Mouse (Mus musculus) adrenal gland, postnatal 25 days (tissue): ENCODE measurements around the gene Rhbdl1. TPM values are rescaled to one million over a fixed set of nuclear protein-coding genes. Genes with fewer than 3 reads are reported as not detected.

Source experiments
- DNase-seq: peaks from one replicate; pipeline ENCODE4 v3.0.0; 2021; ENCODE audit warnings: mixed read lengths
- total RNA-seq: library from RNA; stranded (reverse); gene quantifications from 2 replicates; pipeline ENCODE4 v1.2.3, GENCODE M21; 2021

The Rhbdl1 gene
- total RNA-seq, 1 experiment from 2014 or later: 20.2 TPM

DNA sequence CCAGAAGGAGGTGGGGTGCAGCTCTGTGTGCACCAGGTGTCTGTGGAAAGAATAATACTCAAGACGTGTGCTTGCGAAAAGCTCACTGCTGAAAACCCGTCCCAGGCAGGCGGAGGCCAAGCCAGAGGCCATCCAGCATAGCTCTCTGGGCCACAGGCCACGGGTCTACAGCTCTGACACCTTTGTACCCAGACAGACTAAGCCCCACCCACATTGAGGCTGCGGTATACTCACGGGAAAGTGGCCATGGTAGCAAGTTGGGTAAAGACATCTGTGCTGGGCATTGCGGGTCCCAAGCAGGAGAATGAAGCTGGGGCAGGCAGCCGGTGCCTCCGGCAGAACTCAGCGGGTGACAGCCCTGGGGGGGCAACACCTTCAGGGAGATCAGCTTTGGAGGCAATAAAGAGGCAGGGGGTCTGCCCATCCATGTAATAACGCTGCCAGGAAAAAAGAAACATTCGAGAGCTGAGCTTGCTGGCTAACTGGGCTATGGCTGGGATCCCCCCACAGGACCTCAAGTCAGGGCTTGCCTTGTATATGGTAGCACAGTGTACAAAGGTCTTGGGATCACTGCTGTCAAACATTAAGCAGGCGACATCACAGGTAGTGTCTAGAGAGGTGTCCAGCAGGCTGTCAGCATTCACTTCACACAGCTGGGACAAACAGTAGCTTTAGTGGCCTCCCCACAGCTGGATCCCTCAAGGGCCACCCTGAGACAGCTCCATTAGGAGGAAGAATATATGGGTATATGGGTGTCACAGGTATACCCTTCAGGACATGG lies 2.5 kb upstream of the Rhbdl1 start:
- no peak for DNase-seq

DNA sequence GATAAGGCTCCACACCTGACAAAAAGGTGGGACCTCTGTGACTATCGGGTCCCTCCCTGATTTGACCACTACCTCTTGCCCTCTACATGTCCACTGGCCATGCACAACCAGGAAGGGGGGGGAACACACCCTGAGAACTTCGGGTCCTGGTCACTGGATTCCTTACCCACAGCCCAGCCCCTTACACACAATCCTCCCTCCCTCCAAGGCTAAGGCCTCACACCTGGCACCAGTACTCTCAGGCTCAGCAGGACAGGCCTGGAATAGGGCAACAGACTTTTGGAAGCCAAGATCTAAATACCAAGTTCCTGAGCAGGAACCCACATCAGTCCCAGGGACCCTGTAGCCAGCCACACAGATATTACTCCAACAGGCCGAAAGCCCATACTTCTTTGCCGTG lies 1.8 kb upstream of the Rhbdl1 start:
- no peak for DNase-seq

DNA sequence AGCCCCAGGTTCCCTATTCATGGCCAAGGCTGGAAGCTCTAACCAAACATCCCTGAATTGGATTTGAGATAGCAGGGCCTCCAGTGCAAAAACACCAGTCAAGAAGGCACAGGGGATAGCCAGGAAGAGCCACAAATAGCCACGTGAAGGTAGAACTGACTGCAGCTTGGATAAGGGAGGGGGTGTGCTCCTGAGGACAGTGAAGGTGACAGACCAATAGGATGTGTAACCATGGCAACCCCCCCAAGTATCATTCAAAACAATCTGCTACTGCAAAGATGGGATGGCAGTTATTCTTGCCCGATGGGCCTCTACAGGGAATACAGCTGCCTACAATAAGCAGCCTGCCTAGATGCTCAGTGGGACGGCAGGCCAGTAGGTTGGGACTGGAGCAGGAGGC lies 438 bp upstream of the Rhbdl1 start:
- DNase-seq: no peak

DNA sequence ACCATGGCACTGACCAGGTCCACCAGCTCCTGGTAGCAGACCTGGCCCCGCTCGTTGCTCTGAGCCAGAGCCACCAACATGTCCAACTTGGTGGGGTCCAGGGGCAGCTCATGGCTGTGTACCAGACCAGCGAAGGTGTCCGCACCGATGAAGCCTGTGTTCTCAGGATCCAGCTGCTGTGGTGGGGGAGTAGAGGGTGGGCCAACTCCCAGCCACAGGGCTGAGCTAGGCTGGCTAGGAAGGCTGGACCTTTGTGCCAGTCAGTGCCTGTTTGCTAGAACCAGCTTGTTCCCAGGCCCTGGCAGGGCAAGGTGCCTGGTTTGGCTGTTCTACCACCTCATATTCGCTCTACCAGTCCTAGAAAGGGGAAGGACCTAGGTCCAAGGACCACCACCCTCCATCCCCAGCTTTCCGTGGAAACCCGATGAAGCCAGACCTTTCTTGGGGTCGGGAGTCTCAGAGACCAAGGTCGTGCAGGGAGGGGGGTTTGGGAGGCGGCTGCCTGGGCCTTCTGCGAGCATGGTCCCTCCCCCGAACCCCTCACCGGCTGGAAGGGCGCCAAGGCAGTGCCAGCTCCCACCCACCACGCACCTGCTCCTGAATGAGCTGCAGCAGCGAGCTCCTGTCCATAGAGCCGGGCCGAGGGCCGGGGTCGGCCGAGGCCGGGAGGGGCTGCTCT lies 559 bp downstream of the Rhbdl1 start:
- no peak for DNase-seq

DNA sequence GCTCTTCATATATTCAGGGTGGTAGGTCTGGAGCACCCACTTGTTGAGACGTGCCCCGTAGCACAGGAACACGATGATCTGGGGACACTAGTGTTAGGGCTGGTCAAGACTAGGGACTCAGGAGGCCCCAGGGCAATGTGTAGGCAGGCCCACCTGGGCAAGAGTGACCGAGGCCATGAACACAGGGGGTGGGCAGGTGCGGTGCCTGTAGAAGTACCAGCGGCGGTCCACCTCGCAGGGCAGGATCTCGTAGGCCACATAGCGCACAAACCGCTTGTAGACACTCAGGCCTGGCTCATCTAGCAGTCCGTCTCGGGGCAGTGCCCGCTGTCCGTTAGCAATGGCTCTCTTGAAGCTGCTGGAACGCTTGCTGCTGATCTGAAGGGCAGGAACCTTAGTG lies 1.3 kb downstream of the Rhbdl1 start:
- DNase-seq: no peak

DNA sequence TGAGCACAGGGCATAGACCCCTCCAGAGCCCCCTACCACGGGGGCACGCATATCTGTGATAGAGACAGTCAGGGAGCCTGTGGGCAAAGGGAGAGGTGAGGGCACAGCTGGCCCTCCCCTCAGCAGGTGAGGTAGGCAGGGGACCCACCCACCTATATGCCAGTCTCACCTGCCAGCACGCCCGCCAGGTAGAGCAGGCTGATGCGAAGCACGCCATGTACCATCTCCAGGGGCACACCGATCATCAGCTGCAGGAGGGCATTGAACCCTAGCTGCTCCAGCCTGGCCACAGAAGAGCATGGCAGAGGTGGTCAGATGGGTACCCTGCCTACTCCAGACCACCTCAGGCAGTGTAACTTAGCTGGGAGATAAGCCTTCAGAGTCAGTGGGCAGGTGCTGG lies 1.8 kb downstream of the Rhbdl1 start:
- no peak for DNase-seq

DNA sequence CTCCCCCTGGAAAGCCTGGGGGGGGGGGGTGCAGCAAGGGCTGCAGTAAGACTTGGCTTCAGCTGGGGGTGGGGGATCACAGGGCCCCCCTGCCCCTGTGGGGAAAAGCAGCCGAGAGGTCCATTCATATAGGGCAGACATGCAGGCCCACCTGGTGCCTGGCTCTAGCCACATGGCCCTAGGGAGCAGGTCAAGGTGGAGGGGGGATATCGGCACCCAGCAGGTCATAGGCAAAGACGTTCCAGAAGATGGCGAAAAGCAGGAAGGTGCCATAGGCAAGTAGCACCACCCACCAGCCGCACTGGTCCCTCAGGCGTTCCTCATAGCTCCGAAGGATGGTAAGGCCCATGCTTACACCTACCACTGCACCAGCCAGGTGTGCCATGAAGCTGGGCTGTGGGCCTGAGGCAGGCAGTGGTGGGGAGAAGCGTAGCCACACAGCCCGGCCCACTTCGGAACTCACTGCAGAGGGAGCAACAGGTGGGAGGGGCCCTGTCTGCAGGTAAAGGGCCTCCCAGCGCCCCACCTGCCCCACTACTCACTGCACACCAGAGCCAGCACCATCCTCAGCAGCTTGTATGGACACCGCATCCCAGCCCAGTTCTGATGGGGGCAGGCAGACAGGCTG lies 2.4 kb downstream of the Rhbdl1 start:
- DNase-seq: no peak

DNA sequence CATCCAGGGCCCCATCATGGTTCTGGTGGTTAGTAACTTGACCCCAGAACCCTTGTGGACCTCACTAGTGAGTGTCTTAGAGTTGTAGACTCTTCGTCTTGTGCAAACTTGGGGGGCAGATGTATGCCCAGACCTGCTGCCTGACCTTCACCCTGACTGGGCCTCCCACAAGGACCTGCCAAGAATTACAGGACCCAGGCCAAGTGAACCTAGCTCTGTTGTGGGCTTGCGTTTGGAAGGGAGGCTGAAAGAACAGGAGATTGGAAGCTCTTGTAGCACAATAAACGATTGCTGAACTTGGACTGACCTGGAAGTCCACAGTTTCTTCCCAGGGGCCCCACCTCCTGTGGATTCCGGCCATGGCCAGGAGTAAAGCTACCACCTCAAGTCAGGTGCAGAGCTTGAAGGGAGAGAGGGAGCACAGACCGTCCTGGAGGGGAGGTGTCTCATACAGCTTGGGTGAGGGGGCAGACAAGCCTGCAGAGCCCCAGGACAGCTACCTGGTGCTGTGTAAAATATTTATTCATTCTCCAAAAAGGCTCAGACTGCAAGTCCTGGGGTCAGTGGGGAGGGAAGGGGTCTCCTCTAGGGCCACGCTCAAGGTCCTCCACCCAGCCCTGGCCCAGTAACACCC lies 3.0 kb downstream of the Rhbdl1 start:
- DNase-seq: no peak

DNA sequence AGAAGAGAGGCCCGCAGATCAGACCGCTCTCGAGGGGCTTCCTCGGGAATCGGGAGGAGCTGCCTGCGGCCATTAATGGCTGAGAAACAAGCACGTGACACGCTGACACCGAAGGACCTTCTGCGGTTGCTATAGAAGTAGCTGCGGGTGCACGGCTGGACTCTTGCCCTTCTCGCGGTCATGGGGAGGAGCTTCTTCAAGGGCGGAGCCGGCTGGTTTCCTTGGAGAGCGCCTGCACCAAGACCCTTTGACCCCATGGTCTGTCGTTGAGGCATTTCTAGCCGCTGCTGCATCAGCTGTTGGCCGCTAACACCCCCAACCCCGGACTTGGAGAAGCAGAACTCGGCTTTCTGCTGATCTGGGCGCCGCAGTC lies 3.8 kb downstream of the Rhbdl1 start, which contains the start of gene Stub1:
TSS of gene Stub1 (minus strand) at position 114 of the 373 bp plus-strand sequence.
- peak; percentile 90 for DNase-seq

DNA sequence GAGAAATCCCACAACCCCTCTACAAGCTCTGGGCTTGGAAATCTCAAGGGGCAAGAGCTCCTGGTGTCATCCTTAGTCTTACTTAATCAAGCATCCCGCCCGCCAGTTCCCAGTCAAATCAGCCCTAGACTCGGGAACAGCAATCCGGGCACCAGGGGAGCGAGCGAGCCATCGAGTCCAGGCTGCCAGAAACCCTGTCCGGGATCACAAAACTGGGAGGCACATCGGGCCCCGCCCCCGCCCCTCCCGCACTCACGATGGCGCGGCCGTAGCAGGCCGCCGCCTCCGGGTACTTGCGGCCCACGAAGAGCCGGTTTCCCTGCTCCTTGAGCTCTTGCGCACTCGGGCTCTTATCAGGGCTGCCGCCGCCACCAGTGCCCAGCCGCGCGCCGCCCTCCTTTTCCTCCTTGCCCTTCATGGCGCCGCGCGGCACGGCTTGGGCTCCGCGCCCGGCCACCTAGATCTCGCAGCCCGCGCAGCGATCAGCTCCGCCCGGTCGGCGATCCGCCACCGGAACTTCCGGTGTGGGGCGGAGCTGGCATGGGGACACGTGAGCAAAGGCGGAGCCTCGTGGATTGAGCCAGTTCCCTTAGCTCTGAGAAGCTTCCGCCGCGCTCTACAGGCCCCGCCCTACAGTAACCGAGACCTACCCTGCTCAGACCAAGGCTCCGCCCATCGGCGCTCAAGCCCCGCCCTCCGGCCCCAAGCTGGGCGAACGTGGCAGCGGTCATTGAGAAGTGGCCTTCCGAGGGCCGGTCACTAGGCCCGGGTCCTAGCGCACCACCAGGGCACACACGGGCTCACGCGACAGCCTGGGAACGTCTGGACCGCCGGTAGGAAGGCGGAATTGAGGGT lies 4.4 kb downstream of the Rhbdl1 start:
- DNase-seq: peak; percentile 99

DNA sequence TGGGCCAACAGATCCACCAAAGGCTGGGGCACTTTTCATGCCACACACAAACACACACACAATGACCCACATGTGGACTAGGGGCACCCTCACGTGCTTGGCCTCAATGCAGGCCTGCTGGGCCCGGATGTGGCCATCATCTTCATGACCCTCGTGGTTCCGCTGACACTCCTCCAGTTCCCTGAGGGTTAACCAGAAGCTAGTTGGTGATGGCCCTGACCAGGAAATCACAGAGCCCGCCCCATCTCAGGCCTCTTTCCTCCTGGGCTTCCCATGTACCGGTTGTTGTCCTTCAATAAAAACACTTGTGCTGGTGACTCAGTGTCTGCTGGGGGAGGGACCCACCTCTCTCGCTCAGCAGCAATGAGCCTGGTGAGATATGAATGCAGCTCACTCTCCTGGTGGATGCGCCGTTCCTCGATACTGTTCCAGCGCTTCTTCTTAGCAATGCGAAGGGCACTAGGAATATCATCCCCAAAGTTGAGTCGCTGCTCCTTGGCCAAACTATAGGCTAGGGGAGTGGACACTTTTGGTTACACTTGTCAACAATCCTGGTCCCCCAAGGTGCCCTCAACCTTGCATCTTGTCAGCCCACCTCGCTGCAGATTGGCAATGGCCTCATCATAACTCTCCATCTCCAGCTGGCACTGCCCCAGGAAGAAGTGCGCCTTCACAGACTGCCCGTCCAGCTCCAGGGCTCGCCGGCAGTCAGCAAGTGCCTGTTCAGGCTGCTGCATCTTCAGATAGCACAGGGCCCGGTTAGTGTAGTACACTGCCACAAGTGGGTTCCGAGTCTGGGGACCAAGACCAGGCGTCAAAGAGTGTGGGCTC lies 5.4 kb downstream of the Rhbdl1 start:
- DNase-seq: peak; percentile 58

DNA sequence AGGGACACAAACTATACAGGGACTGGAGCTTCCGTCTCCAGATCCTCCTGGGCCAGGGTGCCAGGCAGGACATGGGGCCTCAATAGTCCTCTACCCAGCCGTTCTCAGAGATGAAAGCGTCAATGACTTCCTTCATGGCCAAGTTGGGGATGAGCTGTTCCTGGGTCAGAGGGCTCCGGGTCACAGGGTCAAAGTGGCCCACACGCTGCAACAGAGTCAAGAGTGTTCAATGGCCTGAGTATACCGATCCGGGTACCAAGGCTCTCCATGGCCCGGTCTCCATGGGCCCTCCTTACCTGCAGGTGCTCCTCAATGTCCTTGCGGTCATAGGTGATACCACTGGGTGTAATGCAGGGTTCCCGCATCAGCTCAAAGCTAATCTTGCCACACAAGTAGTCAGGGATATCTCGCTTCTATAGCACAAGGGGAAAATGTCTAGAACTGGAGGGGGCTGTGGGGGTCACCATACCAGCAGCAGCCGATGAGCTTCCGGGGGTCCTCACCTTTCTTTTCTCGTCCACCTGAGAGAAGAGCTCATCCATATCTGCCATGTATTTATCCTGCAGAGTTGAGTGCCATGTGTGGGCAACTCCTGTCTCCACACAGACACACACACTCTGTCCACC lies 6.2 kb downstream of the Rhbdl1 start:
- no peak for DNase-seq

DNA sequence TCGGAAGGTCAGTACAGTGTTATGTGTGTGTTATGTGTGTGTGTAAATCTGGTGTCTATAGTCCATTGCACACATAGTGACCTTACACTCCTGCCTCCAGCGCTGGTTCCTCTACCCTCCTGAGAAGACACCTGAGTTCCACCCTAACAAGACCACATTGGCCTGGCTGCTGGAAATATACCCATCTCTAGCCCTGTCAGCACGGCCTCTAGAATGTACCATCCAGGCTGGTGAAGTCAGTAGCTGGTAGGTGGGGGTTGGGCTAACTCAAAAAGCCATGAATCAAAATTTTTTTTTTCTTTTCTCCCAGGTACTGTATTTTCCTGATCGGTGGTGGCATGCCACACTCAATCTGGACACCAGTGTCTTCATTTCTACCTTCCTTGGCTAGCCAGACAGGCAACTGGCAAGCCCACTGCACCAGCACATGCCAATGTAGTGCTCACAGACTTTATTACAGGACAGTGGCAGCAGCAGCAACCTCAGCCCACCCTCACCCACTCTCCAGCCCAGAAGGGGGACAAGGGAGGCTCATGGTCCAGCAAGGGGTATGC lies 6.8 kb downstream of the Rhbdl1 start:
- no peak for DNase-seq

DNA sequence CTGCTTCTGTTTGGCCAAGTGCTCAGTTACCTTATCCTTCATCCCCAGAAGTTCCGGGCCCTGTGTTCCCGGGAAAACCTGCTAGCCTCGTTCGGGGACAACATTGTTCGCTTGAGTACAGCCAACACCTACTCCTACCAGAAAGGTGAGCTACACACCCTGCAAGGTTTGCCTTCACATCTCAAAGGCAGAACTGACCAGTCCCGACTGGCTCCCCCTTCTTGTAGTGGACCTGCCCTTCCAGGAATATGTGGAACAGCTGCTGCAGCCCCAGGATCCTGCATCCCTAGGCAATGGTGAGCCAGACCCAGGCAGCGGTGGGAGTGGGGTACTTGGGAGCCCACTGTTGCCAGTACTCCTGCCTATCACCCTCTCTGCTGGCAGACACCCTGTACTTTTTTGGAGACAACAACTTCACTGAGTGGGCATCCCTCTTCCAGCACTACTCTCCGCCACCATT lies 7.5 kb downstream of the Rhbdl1 start:
- DNase-seq: no peak

DNA sequence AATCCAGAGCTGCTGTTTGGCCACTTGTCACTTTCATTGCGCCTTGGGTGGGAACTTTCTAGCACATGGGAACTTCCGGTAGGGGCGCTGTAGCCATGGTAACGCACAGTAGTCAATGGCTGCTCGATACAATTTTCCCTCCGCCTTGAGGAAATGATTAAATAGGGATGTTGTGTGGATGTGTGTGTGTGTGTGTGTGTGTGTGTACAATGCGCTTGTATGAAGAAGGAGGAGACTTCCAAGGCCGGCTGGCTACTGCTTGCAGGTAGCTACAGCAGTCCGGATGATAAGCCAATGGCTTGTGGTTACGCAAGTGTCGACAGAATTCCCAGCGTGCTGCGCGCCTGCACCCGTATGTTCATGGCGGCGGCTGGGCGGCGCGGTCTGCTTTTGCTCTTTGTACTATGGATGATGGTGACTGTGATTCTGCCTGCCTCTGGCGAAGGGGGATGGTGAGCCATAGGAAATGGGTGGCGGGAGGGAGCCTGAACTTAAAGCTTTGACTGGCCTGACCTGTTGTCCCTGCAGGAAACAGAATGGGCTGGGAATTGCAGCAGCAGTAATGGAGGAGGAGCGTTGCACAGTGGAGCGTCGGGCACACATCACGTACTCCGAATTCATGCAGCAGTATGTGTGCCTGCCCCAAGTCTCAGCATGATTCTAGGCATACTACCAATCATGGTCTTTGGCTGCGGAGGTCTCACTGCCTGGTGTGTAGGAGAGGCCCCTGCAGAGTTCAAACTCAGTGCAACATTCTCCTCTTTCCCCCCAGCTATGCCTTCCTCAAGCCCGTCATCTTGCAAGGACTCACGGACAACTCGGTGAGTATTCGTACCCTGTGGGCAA lies 8.2 kb downstream of the Rhbdl1 start, which contains the start of gene Jmjd8:
TSS of gene Jmjd8 (plus strand) at position 156 of the 846 bp plus-strand sequence.
- DNase-seq: peak; percentile 79

DNA sequence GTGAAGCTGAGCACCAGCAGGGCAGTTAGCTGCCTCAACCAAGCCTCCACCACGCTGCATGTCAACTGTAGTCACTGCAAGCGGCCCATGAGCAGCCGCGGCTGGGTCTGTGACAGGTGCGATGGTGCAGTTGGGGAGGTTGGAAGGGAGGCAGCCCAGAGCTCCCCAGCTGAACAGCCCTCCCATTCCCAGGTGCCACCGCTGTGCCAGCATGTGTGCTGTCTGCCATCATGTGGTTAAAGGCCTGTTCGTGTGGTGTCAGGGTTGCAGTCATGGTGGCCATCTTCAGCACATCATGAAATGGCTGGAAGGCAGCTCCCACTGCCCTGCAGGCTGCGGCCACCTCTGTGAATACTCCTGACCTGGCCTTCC lies 8.9 kb downstream of the Rhbdl1 start:
- DNase-seq: no peak

DNA sequence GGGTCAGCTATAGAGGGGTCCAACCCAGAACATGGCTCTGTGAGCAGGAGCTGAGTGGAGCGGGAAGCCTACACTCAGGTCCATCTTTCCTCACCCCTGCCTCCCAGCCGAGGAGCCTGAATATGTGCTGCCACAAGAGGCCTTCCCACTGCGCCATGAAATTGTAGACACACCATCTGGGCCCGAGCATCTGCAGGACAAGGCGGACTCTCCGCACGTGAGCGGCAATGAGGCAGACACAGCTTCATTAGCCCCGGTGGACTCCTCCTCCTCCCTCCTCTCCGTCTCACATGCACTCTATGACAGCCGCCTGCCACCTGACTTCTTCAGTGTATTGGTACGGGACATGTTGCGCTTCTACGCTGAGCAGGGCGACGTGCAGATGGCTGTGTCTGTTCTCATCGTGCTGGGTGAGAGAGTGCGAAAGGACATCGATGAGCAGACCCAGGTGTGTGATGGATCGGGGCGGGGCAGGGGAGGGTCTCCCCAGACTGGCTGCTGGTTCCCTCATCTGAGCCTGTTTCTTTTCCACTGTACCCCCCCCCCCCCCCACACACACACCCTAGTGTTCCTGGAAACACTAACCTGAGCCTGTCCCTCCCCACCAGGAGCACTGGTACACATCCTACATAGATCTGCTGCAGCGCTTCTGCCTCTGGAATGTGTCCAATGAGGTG lies 9.4 kb downstream of the Rhbdl1 start:
- DNase-seq: no peak

DNA sequence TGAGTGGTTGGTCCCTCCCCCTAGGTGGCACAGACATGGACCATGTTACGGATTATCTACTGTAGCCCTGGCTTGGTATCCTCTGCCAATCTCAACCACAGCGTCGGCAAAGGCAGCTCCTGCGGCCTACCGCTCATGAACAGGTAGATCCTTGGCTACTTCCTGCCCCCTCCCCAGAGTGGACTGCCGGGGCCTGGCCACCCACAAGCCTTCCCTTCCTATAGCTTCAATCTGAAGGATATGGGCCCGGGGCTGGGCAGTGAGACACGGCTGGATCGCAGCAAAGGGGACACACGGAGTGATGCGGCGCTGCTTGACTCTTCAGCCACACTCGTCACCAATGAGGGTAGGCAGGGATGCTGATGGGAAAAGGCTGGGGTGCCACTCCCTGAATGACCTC lies 10.1 kb downstream of the Rhbdl1 start:
- no peak for DNase-seq
